Mouse (Mus musculus) gastrocnemius, postnatal 25 days (tissue): ENCODE measurements around the gene Diablo. TPM values are rescaled to one million over a fixed set of nuclear protein-coding genes. Genes with fewer than 3 reads are reported as not detected.

Experiments used
- DNase-seq: peaks from one replicate; pipeline ENCODE4 v3.0.0; 2022
- microRNA-seq, 2 experiments: library from miRNA; unstranded; fragments of <30 nt; microRNA quantifications; one replicate each; pipeline ENCODE4 v1.2.0; 2021; ENCODE audit warnings: borderline replicate concordance in 2 of 2
- total RNA-seq, 2 experiments: library from RNA; stranded (reverse); gene quantifications; 1 replicate in 1 of 2; 2 replicates in 1 of 2; pipeline ENCODE4 v1.2.3; 2021

The Diablo gene
- total RNA-seq, 2 experiments from 2014 or later: 40.6 to 43.9 TPM

- peak; percentile 71 for DNase-seq
Observed at GRCm38 (mm10) chr5:123507936-123508723, 15.8 kb downstream of the Diablo start.

GRCm38 (mm10) chr5:123501973-123502372, 22.0 kb downstream of the Diablo start:
- no peak for DNase-seq

GRCm38 (mm10) chr5:123499717-123500116, 24.3 kb downstream of the Diablo start:
- DNase-seq: no peak

DNA sequence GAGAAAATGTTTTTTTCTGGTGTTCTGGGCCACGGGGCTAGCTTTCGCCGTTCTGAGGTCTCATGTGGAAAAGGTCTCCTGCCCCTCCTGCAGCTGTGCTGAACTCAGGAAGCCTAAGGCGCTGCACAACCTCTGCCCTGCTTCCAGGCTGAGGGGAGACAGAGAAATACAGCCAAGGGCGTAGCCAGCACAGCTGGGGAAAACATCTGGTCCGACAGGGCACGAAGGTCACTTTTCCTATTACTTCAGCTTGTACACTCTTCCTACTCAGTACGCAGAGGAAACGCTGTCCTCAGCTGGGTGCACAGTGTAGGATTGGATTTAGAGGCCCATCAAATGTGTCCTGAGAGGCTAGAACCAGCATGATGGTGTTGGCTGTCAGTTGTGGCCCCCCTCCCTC, 34.0 kb downstream of the Diablo start:
- DNase-seq: peak; percentile 69

GRCm38 (mm10) chr5:123489112-123489785, 34.7 kb downstream of the Diablo start, which contains the start of the genes Lrrc43 and Il31:
Gene Lrrc43, plus strand, starts transcription at chr5:123489305.
Gene Il31, minus strand, starts transcription at chr5:123489489.
- no peak for DNase-seq

DNA sequence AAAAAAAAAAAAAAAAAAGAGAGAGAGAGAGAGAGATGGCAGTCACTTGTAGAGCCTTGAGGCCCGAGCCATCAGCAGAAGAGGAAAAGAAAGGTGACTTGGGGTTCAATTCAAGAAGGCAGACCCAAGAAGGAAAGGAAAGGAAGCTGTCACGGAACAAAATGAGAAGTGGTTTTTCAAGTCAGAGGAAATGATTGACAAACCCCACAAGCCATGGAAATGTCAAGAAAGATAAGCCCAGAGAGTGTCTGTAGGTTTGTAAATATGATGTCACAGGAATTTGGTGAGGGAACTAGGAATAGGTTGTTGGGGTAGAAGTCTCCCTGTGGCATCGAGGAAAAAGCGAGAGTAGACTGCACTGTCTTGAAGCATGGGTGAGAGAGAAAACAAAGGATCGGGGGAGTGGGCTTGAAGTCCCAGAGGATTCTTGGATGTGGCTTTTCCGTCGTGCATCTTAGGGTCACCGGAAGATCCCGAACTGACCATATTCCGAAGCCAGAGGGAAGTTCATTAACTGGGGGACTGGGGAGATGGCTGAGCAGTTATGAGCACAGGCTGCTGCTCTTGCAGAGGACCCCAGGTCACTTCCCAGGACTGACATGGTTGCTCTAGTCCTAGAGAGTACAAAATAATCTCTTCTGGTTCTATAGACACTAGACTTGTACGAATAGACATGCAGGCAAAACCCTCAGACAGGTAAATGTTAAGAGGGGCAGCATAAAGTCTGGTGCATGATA, 36.1 kb downstream of the Diablo start:
- DNase-seq: no peak

GRCm38 (mm10) chr5:123473817-123474216, 50.2 kb downstream of the Diablo start:
- DNase-seq: no peak

DNA sequence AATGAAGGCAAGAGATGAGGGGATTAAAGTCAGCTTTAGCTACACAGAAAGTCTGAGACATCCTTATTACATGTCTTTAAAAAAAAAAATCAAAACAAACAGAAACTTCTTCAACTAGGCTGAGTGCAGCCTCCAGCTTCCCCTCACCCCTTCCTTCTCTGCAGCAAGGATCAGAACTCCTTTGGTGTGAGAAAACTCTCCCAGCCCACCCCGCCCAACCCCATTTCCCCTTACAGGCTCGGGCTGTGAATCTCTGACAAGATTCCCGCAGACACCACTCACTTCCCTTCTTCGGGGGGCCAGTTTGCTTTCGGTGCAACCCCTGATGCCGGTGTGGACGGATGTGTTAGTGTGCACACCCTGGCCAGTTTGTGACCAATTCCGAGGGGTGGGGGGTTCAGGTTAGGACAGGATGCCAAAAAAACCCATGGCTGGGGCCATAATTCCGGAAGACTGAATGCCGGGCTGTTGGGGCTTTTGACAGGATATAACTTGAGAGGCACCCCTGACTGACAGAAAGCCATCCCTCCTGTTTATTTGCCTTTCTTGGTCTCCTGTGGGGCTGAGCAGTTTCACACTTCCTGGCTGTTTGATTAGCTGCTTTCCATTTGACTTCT, 53.1 kb downstream of the Diablo start:
- DNase-seq: no peak

GRCm38 (mm10) chr5:123464638-123465037, 59.3 kb downstream of the Diablo start:
- DNase-seq: no peak

DNA sequence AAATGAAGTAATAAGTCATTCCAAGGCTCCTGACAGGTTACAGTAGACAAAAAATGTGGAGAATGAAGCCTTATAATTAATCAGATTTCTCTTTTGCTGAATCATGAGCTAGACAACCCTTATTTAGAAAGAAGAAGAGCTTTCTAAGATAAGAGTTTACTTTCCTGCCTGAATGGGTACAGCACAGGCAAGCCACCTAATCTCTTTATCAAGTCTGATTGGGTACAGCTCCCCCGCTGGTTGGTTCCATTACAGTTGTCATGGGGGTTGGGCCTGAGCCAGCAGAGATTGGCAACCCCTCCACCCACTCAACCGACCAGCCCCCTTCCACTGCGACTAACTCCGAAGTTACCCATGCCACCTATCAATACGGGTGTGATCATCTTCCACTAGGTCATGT, 62.6 kb downstream of the Diablo start:
- no peak for DNase-seq

Small RNA genes within 50 kb of the gene (microRNA-seq; reads per million reads assigned to microRNA genes)
- 0 to 0.26 reads per million in 2 experiments for gene Mir7647

Other genes with a start within 250 kb of the Diablo start
- gene Bcl7a, start 180.3 kb downstream of the Diablo start, total RNA-seq: 1 to 10 TPM; 8.4 to 8.6 TPM
- gene Mlxip, start 129.4 kb downstream of the Diablo start, total RNA-seq: 10 to 100 TPM; 54.5 TPM
- not detected for gene Lrrc43, start 34.9 kb downstream of the Diablo start, total RNA-seq
- gene Il31, start 34.7 kb downstream of the Diablo start, total RNA-seq: not detected
- gene B3gnt4, start 13.7 kb downstream of the Diablo start, total RNA-seq: not detected
- gene Gm49027, start 1.3 kb upstream of the Diablo start, total RNA-seq: under 1 TPM in 1 of 2 experiments, not detected in 1; 0.83 TPM
- gene Vps33a, start 48.9 kb upstream of the Diablo start, total RNA-seq: 10 to 100 TPM; 22.2 to 28.3 TPM
- 100 to 1,000 TPM; 208 to 217 TPM for gene Clip1, start 160.4 kb upstream of the Diablo start, total RNA-seq
- 10 to 100 TPM; 16.2 to 17.4 TPM for gene Zcchc8, start 196.9 kb upstream of the Diablo start, total RNA-seq
- 10 to 100 TPM; 31.5 to 36.2 TPM for gene Rsrc2, start 225.2 kb upstream of the Diablo start, total RNA-seq
- under 1 TPM; 0.28 to 0.99 TPM for gene Kntc1, start 225.5 kb upstream of the Diablo start, total RNA-seq